Mouse (Mus musculus) hindbrain, embryonic 16.5 days (tissue): ENCODE data around the gene Pik3r2. TPM values are rescaled to one million over a fixed set of nuclear protein-coding genes. Genes with fewer than 3 reads are reported as not detected.

Experiments used
- ATAC-seq: fragments of 200-750 bp; cut with Nextera tagmentation; 2 replicates; pipeline ENCODE4 v1.8.0; 2017; ENCODE audit warnings: moderate TSS enrichment, moderate library complexity
- H3K27ac ChIP-seq: fragments of 300-500 bp; sonication (generic); 2 replicates; pipeline ENCODE4 v1.5.1; 2014; ENCODE audit warnings: low read depth, mild to moderate bottlenecking, control low read depth, low read length, moderate library complexity
- H3K27me3 ChIP-seq: fragments of 300-500 bp; sonication (generic); replicated peaks from 2 replicates; pipeline ENCODE4 v1.6.1; 2014; ENCODE audit warnings: low read length; ENCODE audit not compliant: control insufficient read depth, insufficient read depth
- H3K36me3 ChIP-seq: fragments of 300-500 bp; sonication (generic); 2 replicates; pipeline ENCODE4 v1.6.1; 2014; ENCODE audit warnings: mild to moderate bottlenecking, low read length, moderate library complexity, mixed read lengths; ENCODE audit not compliant: control insufficient read depth, insufficient read depth
- H3K4me1 ChIP-seq: fragments of 300-500 bp; sonication (generic); 2 replicates; pipeline ENCODE4 v1.6.1; 2014; ENCODE audit warnings: low read depth, low read length; ENCODE audit not compliant: control insufficient read depth, insufficient read depth
- H3K4me2 ChIP-seq: fragments of 300-500 bp; sonication (generic); 2 replicates; pipeline ENCODE4 v1.6.1; 2014; ENCODE audit warnings: mild to moderate bottlenecking, low read length, control low read depth, moderate library complexity
- H3K4me3 ChIP-seq: fragments of 300-500 bp; sonication (generic); 2 replicates; pipeline ENCODE4 v1.5.1; 2014; ENCODE audit warnings: mild to moderate bottlenecking, low read length, control low read depth, moderate library complexity
- H3K9ac ChIP-seq: fragments of 300-500 bp; sonication (generic); 2 replicates; pipeline ENCODE4 v1.6.1; 2014; ENCODE audit warnings: low read depth, mild to moderate bottlenecking, control low read depth, low read length, moderate library complexity
- H3K9me3 ChIP-seq: fragments of 300-500 bp; sonication (generic); 2 replicates; pipeline ENCODE4 v1.6.1; 2014; ENCODE audit warnings: mild to moderate bottlenecking, low read length, moderate library complexity; ENCODE audit not compliant: control insufficient read depth
- WGBS: fragments of 180-500 bp; shearing (Covaris S2); extraction: QIAGEN DNeasy Blood & Tissue Kit; methylation state at CpG from one replicate; pipeline ENCODE4 v1.1.7; 2014; 5-methylcytosine and 5-hydroxymethylcytosine counted together
- polyA plus RNA-seq: library from polyadenylated mRNA; unstranded; fragments of >200 nt; fragmentation: Nextera tagmentation; extraction: Ambion mirVana; gene quantifications from 2 replicates; pipeline ENCODE4 v1.2.1, GENCODE M21; 2015

The Pik3r2 gene
- polyA plus RNA-seq, 1 experiment from 2014 or later, result 115 TPM

DNA sequence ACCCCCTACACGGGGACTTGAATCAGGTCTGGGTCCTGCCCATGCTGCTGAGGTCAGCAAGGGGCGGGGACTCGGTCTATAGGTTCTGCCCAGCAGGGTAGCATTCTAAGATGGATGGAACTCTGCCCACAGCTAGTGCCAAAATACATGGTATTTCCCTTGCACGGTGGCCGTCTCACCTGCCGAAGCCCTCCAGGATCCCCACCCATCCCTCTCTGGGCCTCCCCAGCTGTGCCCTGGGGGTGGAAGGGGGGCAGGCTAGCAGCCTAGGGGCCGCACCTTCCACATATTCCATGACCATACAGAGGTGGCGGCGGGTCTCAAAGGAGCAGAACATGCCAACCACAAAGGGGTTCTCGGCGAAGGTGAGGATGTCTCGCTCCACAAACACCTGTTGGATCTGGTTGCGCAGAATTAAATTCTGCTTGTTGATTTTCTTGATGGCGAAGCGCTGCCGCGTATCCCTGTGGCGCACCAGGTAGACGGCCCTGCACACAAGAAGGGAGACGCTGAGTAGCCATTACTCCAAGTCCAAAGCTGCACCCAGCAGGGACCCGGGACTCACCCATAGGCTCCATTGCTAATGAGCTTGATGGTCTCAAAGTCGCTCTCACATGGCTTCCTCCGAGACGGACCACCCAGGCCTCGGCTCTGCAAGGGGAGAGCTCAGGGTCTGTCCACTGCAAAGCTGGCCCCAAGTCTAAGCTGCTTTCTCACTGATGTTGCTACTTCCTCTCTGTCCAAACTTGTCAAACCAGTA, 10.0 kb upstream of the Pik3r2 start:
- Histone ChIP-seq H3K9me3 (no peaks in the 10 kb centered on the region), H3K4me3 (no peak overlapping the region), H3K27ac (no peak overlapping the region), H3K4me2 (no peak overlapping the region), H3K36me3 (peaks cover 42% of the 10 kb centered on the region), H3K4me1 (peaks cover 10% of the 10 kb centered on the region), H3K27me3 (no peaks in the 10 kb centered on the region), H3K9ac (no peak overlapping the region)
- no peak for ATAC-seq
- WGBS, result 91% methylated on average over 25 of the region's 25 CpGs

DNA sequence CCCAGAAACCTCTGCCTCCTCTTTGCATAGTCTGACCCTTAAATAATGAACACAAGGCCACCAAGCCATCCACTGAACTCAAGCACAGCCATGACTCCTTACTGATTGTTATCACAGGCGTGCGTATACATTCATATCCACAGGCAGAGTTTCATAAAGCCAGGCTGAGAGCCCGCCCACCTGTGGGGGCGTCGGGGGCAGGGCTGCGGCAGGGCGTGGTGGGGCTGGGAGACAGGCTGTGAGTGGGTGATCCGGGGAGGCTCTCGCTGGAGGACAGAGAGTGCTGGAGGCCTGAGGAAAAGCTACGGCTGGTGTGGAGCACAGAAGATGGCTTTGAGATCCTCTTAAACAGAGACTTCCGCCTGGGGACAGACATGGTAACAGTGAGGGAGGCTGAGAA, 3.6 kb upstream of the Pik3r2 start:
- H3K9me3 ChIP-seq, result no peaks in the 10 kb centered on the region
- no peak overlapping the region for H3K27ac ChIP-seq
- H3K36me3 ChIP-seq, result peaks cover 44% of the 10 kb centered on the region
- WGBS, result 84% methylated on average over 11 of the region's 11 CpGs
- no peak overlapping the region for H3K4me2 ChIP-seq
- H3K27me3 ChIP-seq, result no peaks in the 10 kb centered on the region
- no peak overlapping the region for H3K4me3 ChIP-seq
- H3K9ac ChIP-seq, result no peak overlapping the region
- ATAC-seq, result no peak
- peaks cover 17% of the 10 kb centered on the region for H3K4me1 ChIP-seq

DNA sequence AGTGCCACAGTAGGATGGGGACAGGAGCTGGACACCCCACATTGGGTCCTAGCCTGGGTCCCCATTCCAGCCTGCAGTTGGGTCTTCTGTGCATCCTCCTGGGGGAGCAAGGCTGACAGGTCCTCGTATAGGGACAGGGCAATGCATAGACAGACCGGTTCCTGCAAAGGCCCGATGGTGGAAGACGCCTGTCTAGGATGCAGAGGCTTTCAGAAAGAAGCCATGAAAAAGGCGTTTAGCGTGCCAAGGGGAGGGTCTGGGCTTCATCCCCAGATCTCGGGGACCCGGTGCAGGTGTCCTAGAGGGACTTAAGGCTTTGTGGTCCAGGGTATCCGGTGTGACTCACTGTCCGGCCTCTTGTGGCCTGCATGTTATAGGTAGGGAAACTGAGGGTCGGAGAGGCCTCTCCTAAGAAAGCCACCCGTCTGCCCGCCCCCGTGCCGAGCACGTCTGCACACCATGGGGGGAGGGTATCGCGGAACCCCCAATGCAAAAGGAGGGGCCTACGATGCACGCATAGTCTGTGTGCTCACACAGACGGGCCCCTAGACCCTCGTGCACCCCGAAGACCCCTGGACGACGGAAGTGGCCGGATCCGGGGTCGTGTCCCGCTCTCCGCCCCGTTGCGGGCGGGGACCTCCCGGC, 540 bp downstream of the Pik3r2 start:
- H3K4me2 ChIP-seq, result peak overlapping the region; percentile 73
- peaks cover 38% of the 10 kb centered on the region for H3K36me3 ChIP-seq
- no peaks in the 10 kb centered on the region for H3K9me3 ChIP-seq
- peak overlapping the region; percentile 69 for H3K27ac ChIP-seq
- H3K4me3 ChIP-seq, result peak overlapping the region; percentile 68
- peak overlapping the region; percentile 89 for H3K9ac ChIP-seq
- ATAC-seq, result no peak
- 2% methylated on average over 30 of the region's 34 CpGs for WGBS
- H3K27me3 ChIP-seq, result no peaks in the 10 kb centered on the region
- peaks cover 45% of the 10 kb centered on the region for H3K4me1 ChIP-seq

DNA sequence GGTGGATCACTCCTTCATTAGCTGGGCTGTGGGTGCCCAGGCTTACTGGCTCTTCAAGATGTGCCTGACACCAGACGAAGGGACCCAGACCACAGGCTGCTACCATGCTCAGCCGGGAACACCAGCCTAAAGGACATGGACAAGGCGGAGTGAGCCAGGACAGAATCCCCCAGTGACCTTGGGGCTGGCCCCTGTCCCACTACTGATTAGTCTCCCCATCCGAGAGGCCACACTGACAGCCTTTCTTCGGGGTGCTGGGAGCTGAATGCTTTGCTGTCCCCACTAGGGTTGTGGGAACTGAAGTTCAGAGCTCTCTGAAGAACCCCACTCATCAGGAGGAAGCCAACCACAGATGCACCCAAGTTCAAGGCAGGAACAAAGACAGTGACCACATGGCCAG, 1.3 kb downstream of the Pik3r2 start:
- WGBS, result 85% methylated on average over 5 of the region's 5 CpGs
- H3K9me3 ChIP-seq, result no peaks in the 10 kb centered on the region
- H3K9ac ChIP-seq, result peak overlapping the region; percentile 89
- no peak overlapping the region for H3K27ac ChIP-seq
- no peaks in the 10 kb centered on the region for H3K27me3 ChIP-seq
- H3K4me3 ChIP-seq, result peak overlapping the region; percentile 68
- peak overlapping the region; percentile 73 for H3K4me2 ChIP-seq
- H3K4me1 ChIP-seq, result peaks cover 45% of the 10 kb centered on the region
- H3K36me3 ChIP-seq, result peaks cover 37% of the 10 kb centered on the region
- no peak for ATAC-seq

DNA sequence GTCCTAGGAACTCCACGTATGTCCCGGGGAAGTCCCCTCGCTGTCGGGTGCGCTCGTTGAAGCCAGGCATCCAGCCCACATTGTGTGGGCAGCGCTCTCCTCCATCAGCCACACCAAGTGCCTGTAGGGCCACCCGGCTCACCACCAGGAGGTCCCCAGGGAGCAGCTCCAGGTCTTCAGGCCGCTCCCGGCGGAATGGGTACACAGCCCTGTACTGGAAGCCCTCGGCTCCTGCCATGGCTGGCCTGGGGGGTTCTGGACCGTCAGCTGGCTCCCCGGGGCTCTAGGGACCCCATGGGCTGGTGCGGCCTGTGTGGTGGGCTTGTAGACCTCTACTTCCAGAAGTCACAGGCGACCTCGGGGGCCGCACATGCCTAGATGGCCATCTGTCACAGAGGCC, 1.8 kb downstream of the Pik3r2 start:
- H3K9me3 ChIP-seq, result no peaks in the 10 kb centered on the region
- ATAC-seq, result no peak
- no peak overlapping the region for H3K4me2 ChIP-seq
- H3K27me3 ChIP-seq, result no peaks in the 10 kb centered on the region
- no peak overlapping the region for H3K4me3 ChIP-seq
- H3K36me3 ChIP-seq, result peaks cover 38% of the 10 kb centered on the region
- H3K9ac ChIP-seq, result no peak overlapping the region
- 94% methylated on average over 18 of the region's 18 CpGs for WGBS
- peaks cover 45% of the 10 kb centered on the region for H3K4me1 ChIP-seq
- no peak overlapping the region for H3K27ac ChIP-seq

DNA sequence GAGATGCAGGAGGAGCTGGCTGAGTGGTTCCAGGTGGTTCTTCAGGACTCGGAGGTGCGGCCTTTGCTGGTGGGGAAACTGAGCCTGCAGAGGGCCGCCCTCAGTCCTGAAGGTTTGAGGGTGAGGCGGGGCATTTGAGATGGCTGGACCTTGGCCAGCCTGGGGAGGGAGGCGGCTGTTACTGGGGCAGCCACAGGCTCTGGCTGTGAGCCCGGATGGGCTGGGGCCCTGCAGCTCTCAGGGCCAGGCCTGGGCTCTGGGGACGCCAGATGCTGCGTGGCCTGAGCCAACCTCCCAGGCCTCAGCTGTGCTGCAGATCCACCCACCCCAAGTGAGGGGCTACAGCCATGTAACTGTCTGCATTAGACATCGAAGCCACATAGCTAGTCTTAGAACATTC, 2.7 kb downstream of the Pik3r2 start:
- Histone ChIP-seq H3K9ac (peak overlapping the region; percentile 38; the same call in 1 of the 2 replicates), H3K27me3 (no peaks in the 10 kb centered on the region), H3K4me2 (peak overlapping the region; percentile 27; the same call in 1 of the 2 replicates), H3K4me3 (no peak overlapping the region), H3K4me1 (peaks cover 45% of the 10 kb centered on the region), H3K36me3 (peaks cover 34% of the 10 kb centered on the region), H3K27ac (peak overlapping the region; percentile 68), H3K9me3 (no peaks in the 10 kb centered on the region)
- WGBS, result 37% methylated on average over 9 of the region's 9 CpGs
- no peak; the same call in 1 of the 2 replicates for ATAC-seq

DNA sequence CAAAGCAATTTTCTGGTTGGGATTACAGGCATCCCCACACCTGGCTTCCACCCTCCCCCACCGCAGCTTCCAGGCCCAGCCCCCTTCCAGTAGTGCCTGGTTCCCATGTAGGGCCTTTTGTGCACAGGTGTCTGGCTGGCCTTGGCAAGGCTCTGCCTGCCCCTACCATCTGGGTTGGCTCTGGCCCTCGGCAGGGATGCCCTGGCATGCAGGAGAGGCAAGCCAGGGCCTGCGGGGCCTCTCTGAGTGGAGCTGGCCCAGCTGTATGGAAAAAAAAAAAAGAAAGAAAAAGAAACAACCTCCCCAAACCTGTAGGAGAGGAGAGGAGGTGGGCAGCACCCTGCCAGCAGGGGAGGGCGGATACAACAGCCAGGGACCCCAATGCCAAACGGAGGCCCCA, 3.1 kb downstream of the Pik3r2 start:
- peaks cover 44% of the 10 kb centered on the region for H3K4me1 ChIP-seq
- H3K4me3 ChIP-seq, result no peak overlapping the region
- H3K36me3 ChIP-seq, result peaks cover 38% of the 10 kb centered on the region
- H3K27ac ChIP-seq, result peak overlapping the region; percentile 68
- peak overlapping the region; percentile 38; the same call in 1 of the 2 replicates for H3K9ac ChIP-seq
- H3K27me3 ChIP-seq, result no peaks in the 10 kb centered on the region
- no peak for ATAC-seq
- H3K9me3 ChIP-seq, result no peaks in the 10 kb centered on the region
- 60% methylated on average over 5 of the region's 5 CpGs for WGBS
- H3K4me2 ChIP-seq, result peak overlapping the region; percentile 27

DNA sequence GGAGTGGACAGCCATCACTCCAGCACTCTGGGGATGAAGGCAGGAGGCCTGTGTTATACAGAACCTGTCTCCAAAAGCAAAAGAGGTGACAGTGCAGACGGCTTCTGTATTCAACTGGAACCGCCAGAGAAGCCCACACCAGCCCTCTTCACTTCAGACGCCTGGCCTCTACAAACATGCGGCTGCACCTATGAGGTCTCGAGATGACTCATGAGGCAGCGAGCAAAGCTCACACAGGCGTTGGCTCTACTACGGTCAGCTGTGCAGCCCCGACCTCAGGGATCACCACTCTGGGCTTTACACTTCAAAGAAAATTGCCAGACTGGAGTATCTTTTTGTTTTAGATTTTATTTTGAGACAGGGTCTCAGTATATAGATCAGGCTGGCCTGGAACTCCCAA, 3.6 kb downstream of the Pik3r2 start:
- no peak overlapping the region for H3K27ac ChIP-seq
- ATAC-seq, result no peak
- no peaks in the 10 kb centered on the region for H3K9me3 ChIP-seq
- H3K27me3 ChIP-seq, result no peaks in the 10 kb centered on the region
- 91% methylated on average over 9 of the region's 9 CpGs for WGBS
- no peak overlapping the region for H3K4me3 ChIP-seq
- H3K36me3 ChIP-seq, result peaks cover 40% of the 10 kb centered on the region
- no peak overlapping the region for H3K9ac ChIP-seq
- H3K4me2 ChIP-seq, result peak overlapping the region; percentile 27; the same call in 1 of the 2 replicates
- H3K4me1 ChIP-seq, result peaks cover 39% of the 10 kb centered on the region

DNA sequence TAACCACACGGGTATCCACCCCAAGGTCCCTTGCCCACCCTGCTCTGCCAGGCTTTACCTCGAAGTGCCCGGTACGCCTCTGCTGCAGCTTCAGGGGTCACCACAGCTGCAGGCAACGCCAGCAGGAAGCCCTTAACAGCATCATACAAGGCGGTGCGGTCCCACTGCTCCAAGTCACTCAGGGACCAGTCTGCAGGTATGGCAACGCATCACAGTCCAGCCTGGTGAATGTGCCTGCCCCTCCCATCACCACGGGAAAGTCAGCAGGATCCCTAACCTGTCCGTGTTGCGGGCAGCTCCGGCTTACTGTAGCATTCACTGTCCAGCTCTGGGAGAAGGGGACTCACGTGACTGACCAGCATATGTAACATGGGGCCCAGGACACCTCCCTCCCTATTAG, 4.4 kb downstream of the Pik3r2 start:
- Histone ChIP-seq H3K27ac (no peak overlapping the region), H3K9me3 (no peaks in the 10 kb centered on the region), H3K4me3 (no peak overlapping the region), H3K4me1 (peaks cover 34% of the 10 kb centered on the region), H3K9ac (no peak overlapping the region), H3K27me3 (no peaks in the 10 kb centered on the region), H3K36me3 (peaks cover 41% of the 10 kb centered on the region), H3K4me2 (no peak overlapping the region)
- ATAC-seq, result no peak
- WGBS, result 95% methylated on average over 13 of the region's 13 CpGs
